Mouse (Mus musculus) lung, embryonic 14.5 days (tissue): ENCODE data around the gene Chd2. TPM values are rescaled to one million over a fixed set of nuclear protein-coding genes. Genes with fewer than 3 reads are reported as not detected.

Experiments
- ATAC-seq: fragments of 200-750 bp; cut with Nextera tagmentation; 2 replicates; pipeline ENCODE4 v1.8.0; 2017; ENCODE audit warnings: mild to moderate bottlenecking, moderate TSS enrichment, moderate library complexity; ENCODE audit not compliant: insufficient read depth
- DNase-seq: peaks from one replicate; pipeline ENCODE4 v3.0.0-alpha.2; 2015
- H3K27ac ChIP-seq: fragments of 300-500 bp; sonication (generic); 2 replicates; pipeline ENCODE4 v1.5.1; 2014; ENCODE audit warnings: low read depth, mild to moderate bottlenecking, moderate library complexity
- H3K27me3 ChIP-seq: fragments of 300-500 bp; sonication (generic); 2 replicates; pipeline ENCODE4 v1.6.1; 2014; ENCODE audit warnings: low read length, control low read depth; ENCODE audit not compliant: insufficient read depth
- H3K36me3 ChIP-seq: fragments of 300-500 bp; sonication (generic); 2 replicates; pipeline ENCODE4 v1.6.1; 2014; ENCODE audit warnings: control low read depth; ENCODE audit not compliant: insufficient read depth
- H3K4me1 ChIP-seq: fragments of 300-500 bp; sonication (generic); 2 replicates; pipeline ENCODE4 v1.6.1; 2014; ENCODE audit warnings: antibody characterized with exemption, control low read depth; ENCODE audit not compliant: insufficient read depth
- H3K4me2 ChIP-seq: fragments of 300-500 bp; sonication (generic); 2 replicates; pipeline ENCODE4 v1.6.1; 2014; ENCODE audit warnings: mild to moderate bottlenecking
- H3K4me3 ChIP-seq: fragments of 300-500 bp; sonication (generic); 2 replicates; pipeline ENCODE4 v1.5.1; 2014; ENCODE audit warnings: low read depth, low read length
- H3K9ac ChIP-seq: fragments of 300-500 bp; sonication (generic); 2 replicates; pipeline ENCODE4 v1.6.1; 2014
- H3K9me3 ChIP-seq: fragments of 300-500 bp; sonication (generic); 2 replicates; pipeline ENCODE4 v1.6.1; 2016; ENCODE audit warnings: low read depth, low read length, control low read depth
- CTCF ChIP-seq: IDR thresholded peaks from 2 replicates; pipeline ENCODE4 v1.5.1; 2016; ENCODE audit warnings: antibody characterized with exemption, low read depth
- WGBS: fragments of 180-500 bp; shearing (Covaris S2); extraction: QIAGEN DNeasy Blood & Tissue Kit; methylation state at CpG from one replicate; pipeline ENCODE4 v1.1.7; 2014; 5-methylcytosine and 5-hydroxymethylcytosine counted together
- polyA plus RNA-seq: library from polyadenylated mRNA; unstranded; fragments of >200 nt; fragmentation: Nextera tagmentation; extraction: Ambion mirVana; gene quantifications from 2 replicates; pipeline ENCODE4 v1.2.1, GENCODE M21; 2014

Chd2 gene
- polyA plus RNA-seq, 1 experiment from 2014 or later, result 62.1 TPM

GRCm38 (mm10) chr7:73561492-73562055 is 19.9 kb upstream of the Chd2 start:
- no peak overlapping the region; the same call in 1 of the 2 replicates for H3K9ac ChIP-seq
- 21% methylated on average over 10 of the region's 10 CpGs for WGBS

DNA sequence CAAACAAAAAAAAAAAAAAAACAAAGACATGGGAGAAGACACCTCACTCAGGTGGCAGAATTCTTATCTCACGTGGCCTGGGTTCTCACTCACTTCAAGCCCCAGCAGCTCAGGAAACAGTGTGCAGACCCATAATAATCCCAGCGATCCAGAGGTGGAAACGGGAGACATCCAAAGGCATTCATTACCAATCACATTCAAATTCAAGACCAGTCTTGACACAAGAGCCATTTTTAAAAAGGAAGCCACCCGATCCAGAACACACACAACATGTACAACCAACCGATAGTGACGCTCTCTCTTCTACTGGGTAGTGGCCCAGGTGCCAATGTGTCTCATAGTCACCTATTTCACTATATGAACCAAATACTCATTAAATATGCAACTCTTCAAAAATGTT is 19.2 kb upstream of the Chd2 start:
- TF ChIP-seq CTCF, result no peak
- WGBS, result 91% methylated on average over 6 of the region's 6 CpGs
- no peaks in the 10 kb centered on the region for H3K27me3 ChIP-seq

More at GRCm38 (mm10) chr7:73561492-73562055, 19.9 kb upstream of the Chd2 start:
- Histone ChIP-seq H3K9me3 (no peaks in the 10 kb centered on the region), H3K27me3 (no peaks in the 10 kb centered on the region), H3K4me2 (no peak overlapping the region), H3K4me3 (no peak overlapping the region), H3K27ac (no peak overlapping the region), H3K36me3 (no peaks in the 10 kb centered on the region), H3K4me1 (peaks cover 7% of the 10 kb centered on the region)
- no peak for TF ChIP-seq CTCF
- no peak for DNase-seq
- no peak for ATAC-seq

GRCm38 (mm10) chr7:73559853-73560190 is 18.2 kb upstream of the Chd2 start:
- no peak for TF ChIP-seq CTCF
- peak overlapping the region; percentile 84 for H3K4me2 ChIP-seq
- H3K9ac ChIP-seq, result peak overlapping the region; percentile 85

More for the DNA sequence above, 19.2 kb upstream of the Chd2 start:
- Histone ChIP-seq H3K36me3 (no peaks in the 10 kb centered on the region), H3K4me1 (peaks cover 7% of the 10 kb centered on the region), H3K27ac (no peak overlapping the region), H3K9me3 (no peaks in the 10 kb centered on the region), H3K9ac (no peak overlapping the region), H3K4me3 (no peak overlapping the region), H3K4me2 (no peak overlapping the region)
- DNase-seq (no peak), ATAC-seq (no peak)

DNA sequence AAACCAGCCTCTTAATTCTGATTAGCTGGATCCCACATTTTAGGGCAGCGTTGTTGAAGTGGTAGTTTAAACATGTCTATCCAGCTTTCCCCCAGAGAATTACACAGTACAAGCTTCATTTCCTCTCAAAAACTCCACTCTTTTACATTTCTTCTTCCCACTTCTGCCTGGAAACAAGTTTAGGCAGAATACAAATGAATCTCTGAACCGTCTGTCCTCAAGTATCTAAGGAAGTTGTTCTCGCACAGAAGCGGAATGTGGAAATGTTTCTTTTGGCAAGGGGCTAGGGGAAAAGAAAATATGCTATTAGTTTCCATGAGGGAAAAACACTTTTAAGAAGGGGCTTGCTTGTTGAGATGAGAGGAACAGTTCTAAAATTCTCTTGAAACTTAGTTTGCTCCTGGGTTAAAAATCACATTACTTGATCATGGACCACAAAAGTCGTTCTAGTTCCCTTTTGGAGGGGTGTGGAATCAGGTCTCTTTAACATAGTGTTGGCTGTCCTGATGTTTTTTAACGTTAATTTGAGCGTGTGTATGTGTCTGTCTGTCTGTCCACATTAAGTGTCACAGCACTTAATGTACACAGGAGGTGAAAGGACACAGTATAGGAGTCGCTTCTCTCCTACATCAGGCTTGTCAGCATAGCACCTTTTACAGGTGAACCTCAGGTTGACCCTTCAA is 17.7 kb upstream of the Chd2 start:
- Histone ChIP-seq H3K27me3 (no peaks in the 10 kb centered on the region), H3K9ac (peak overlapping the region; percentile 85), H3K36me3 (no peaks in the 10 kb centered on the region), H3K4me1 (peaks cover 7% of the 10 kb centered on the region), H3K27ac (peak overlapping the region; percentile 100), H3K4me2 (peak overlapping the region; percentile 84), H3K4me3 (peak overlapping the region; percentile 100), H3K9me3 (no peaks in the 10 kb centered on the region)
- ATAC-seq, result no peak
- no peak for TF ChIP-seq CTCF
- DNase-seq, result peak; percentile 68
- 6% methylated on average over 8 of the region's 8 CpGs for WGBS

More at GRCm38 (mm10) chr7:73559853-73560190, 18.2 kb upstream of the Chd2 start:
- Histone ChIP-seq H3K4me1 (peaks cover 7% of the 10 kb centered on the region), H3K27me3 (no peaks in the 10 kb centered on the region), H3K36me3 (no peaks in the 10 kb centered on the region), H3K9me3 (no peaks in the 10 kb centered on the region), H3K27ac (peak overlapping the region; percentile 100), H3K4me3 (peak overlapping the region; percentile 100)
- WGBS, result 68% methylated on average over 6 of the region's 6 CpGs
- ATAC-seq (no peak), DNase-seq (no peak)

DNA sequence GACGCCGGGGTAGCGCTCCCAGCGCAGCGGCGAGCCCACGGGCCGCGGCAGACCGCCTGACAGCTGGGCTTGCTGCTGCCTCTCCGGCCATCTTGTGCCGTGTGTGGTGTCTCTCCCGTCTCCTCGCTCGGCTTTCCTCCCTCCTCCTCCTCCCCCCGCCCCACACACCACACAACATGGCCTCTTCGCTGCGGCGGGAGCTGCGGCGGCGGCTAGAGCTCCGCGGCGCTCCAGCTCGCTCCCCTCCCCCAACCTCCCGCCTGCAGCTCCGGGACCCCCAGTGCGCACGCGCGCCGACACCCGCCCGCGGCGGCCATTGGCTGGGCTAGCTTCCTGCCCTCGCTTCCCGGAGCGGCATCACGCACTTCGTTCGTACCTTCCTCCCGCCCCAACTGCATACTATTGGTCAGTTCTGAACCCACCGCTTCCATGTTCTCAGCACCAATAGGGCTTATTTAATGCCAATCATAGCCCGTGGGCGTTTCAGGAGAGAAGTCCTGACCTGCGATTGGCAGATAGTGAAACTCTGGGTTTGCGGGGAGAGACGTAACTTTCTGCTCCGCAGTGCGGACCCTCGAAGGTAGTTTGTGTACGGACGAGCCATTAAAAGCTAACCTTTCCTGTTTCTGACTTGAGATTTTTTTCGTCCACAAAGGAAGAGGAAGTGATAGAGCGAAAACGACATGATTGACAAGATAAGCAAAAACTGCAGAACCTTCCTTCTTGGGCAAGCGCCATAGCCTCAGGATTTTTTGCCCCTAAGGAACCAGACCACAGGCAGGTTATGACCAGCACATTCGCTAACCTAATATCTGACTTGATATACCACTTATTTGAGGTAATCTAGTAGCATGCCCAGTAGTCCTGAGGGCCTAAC is 16.9 kb upstream of the Chd2 start:
- H3K4me2 ChIP-seq, result peak overlapping the region; percentile 84
- H3K27ac ChIP-seq, result peak overlapping the region; percentile 100
- no peaks in the 10 kb centered on the region for H3K9me3 ChIP-seq
- under 1% methylated on average over 54 of the region's 60 CpGs for WGBS
- ATAC-seq, result peak; percentile 100
- no peak for TF ChIP-seq CTCF
- H3K4me1 ChIP-seq, result peaks cover 7% of the 10 kb centered on the region
- H3K27me3 ChIP-seq, result no peaks in the 10 kb centered on the region
- H3K9ac ChIP-seq, result peak overlapping the region; percentile 100
- no peaks in the 10 kb centered on the region for H3K36me3 ChIP-seq
- peak overlapping the region; percentile 100 for H3K4me3 ChIP-seq
- peak; percentile 100 for DNase-seq

DNA sequence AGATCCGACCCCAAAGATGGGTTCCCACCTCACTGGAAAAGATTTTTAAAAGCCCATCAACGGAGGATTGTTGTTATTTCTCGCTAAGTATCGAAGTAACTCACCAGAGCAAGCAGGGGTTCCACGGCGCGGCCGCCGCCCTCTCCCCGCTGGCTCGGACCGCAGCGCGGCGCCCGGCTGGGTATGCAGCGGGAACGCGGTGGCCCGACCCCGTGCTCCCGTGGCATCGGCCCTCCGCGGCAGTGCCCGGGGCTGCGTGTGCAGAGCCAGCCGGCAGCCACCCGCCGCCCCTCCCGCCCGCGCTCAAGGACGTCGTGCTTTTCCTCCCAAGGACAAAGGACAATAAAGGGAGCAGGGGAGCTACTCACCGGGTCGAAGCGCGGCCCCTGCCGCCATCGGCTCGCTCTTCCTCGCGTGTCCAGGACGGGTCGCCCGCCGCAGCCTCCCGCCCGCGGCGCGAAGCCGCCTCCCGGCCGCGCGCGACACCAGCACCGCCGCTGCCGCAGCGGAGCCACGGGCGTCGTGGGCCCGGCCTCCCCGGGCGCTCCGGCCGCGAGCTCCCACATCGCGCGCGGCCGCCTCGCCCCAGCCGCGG is 16.1 kb upstream of the Chd2 start:
- Histone ChIP-seq H3K4me2 (0 out of 2 replicates have a peak overlapping the region, but pooled peaks have one; percentile 18), H3K36me3 (peaks cover 4% of the 10 kb centered on the region), H3K9ac (peak overlapping the region; percentile 100), H3K27me3 (no peaks in the 10 kb centered on the region), H3K4me3 (peak overlapping the region; percentile 100), H3K4me1 (peaks cover 9% of the 10 kb centered on the region), H3K9me3 (no peaks in the 10 kb centered on the region), H3K27ac (peak overlapping the region; percentile 100)
- DNase-seq, result no peak
- no peak for TF ChIP-seq CTCF
- WGBS, result under 1% methylated on average over 67 of the region's 80 CpGs
- peak; percentile 4 for ATAC-seq
